Mouse (Mus musculus) left cerebral cortex, adult 8-10 months (tissue): Measurements from ENCODE around the gene Gm21310. TPM values are rescaled to one million over a fixed set of nuclear protein-coding genes. Genes with fewer than 3 reads are reported as not detected.
"Not testable (repeated sequence)": the region's sequence is repeated elsewhere in the genome, so short reads cannot be mapped to it uniquely, and the experiment has no call there.

Experiments used
- DNase-seq, 2 experiments: peaks; one replicate each; pipeline ENCODE4 v3.0.0; 2022; ENCODE audit warnings: low spot score in 2 of 2
- total RNA-seq, 4 experiments: library from RNA; stranded (reverse); gene quantifications; 2 replicates each; pipeline ENCODE4 v1.2.4; 2022

Gm21310 gene
- total RNA-seq: not detected

- not testable (repeated sequence) for DNase-seq
These were observed at the start of gene Gm21310 for GRCm38 (mm10) chrY:10147083-10147482. Gene Gm21310, minus strand, starts transcription at chrY:10147183.

Other genes starting within 250 kb of the Gm21310 start
- not detected for gene Gm20834, start 177.4 kb upstream of the Gm21310 start, total RNA-seq